Mouse (Mus musculus) neural tube, embryonic 12.5 days (tissue): ENCODE measurements around the gene Trp53tg5. TPM values are rescaled to one million over a fixed set of nuclear protein-coding genes. Genes with fewer than 3 reads are reported as not detected.

Experiments
- ATAC-seq: fragments of 200-750 bp; cut with Nextera tagmentation; 2 replicates; pipeline ENCODE4 v1.8.0; 2017; ENCODE audit warnings: low read depth, mild to moderate bottlenecking, moderate TSS enrichment, moderate library complexity; ENCODE audit not compliant: low FRiP score
- H3K27ac ChIP-seq: fragments of 300-500 bp; sonication (generic); 2 replicates; pipeline ENCODE4 v1.5.1; 2016
- H3K27me3 ChIP-seq: fragments of 300-500 bp; sonication (generic); replicated peaks from 2 replicates; pipeline ENCODE4 v1.6.1; 2016; ENCODE audit warnings: mild to moderate bottlenecking
- H3K36me3 ChIP-seq: fragments of 300-500 bp; sonication (generic); 2 replicates; pipeline ENCODE4 v1.6.1; 2016; ENCODE audit warnings: mild to moderate bottlenecking
- H3K4me1 ChIP-seq: fragments of 300-500 bp; sonication (generic); 2 replicates; pipeline ENCODE4 v1.6.1; 2016
- H3K4me2 ChIP-seq: fragments of 300-500 bp; sonication (generic); replicated peaks from 2 replicates; pipeline ENCODE4 v1.6.1; 2016; ENCODE audit warnings: mild to moderate bottlenecking
- H3K4me3 ChIP-seq: fragments of 300-500 bp; sonication (generic); 2 replicates; pipeline ENCODE4 v1.5.1; 2016
- H3K9ac ChIP-seq: fragments of 300-500 bp; sonication (generic); 2 replicates; pipeline ENCODE4 v1.6.1; 2016; ENCODE audit warnings: mild to moderate bottlenecking
- H3K9me3 ChIP-seq: fragments of 300-500 bp; sonication (generic); 2 replicates; pipeline ENCODE4 v1.6.1; 2016; ENCODE audit warnings: mild to moderate bottlenecking
- WGBS: fragments of 180-500 bp; shearing (Covaris S2); methylation state at CpG from one replicate; pipeline ENCODE4 v1.1.7; 2016; 5-methylcytosine and 5-hydroxymethylcytosine counted together
- polyA plus RNA-seq: library from polyadenylated mRNA; unstranded; fragments of >200 nt; fragmentation: Nextera tagmentation; extraction: Ambion mirVana; gene quantifications from 2 replicates; pipeline ENCODE4 v1.2.1, GENCODE M21; 2016

Trp53tg5 gene
- polyA plus RNA-seq, 1 experiment from 2014 or later, result not detected

- H3K4me1 ChIP-seq, result no peaks in the 10 kb centered on the region
- WGBS, result 58% methylated on average over 5 of the region's 5 CpGs
- H3K9me3 ChIP-seq, result no peaks in the 10 kb centered on the region
- H3K36me3 ChIP-seq, result peaks cover 13% of the 10 kb centered on the region
- H3K27ac ChIP-seq, result no peak overlapping the region
- no peak overlapping the region for H3K9ac ChIP-seq
- H3K4me3 ChIP-seq, result no peak overlapping the region
- no peak for ATAC-seq
- no peaks in the 10 kb centered on the region for H3K27me3 ChIP-seq
- no peak overlapping the region for H3K4me2 ChIP-seq
Measured at GRCm38 (mm10) chr2:164510621-164511190, 37.2 kb upstream of the Trp53tg5 start.

- H3K9me3 ChIP-seq, result peaks cover 8% of the 10 kb centered on the region; the same call in 1 of the 2 replicates
- H3K4me3 ChIP-seq, result no peak overlapping the region
- WGBS, result 86% methylated on average over 19 of the region's 19 CpGs
- H3K27ac ChIP-seq, result no peak overlapping the region
- H3K36me3 ChIP-seq, result peaks cover 39% of the 10 kb centered on the region
- no peak overlapping the region for H3K9ac ChIP-seq
- H3K27me3 ChIP-seq, result no peaks in the 10 kb centered on the region
- no peaks in the 10 kb centered on the region for H3K4me1 ChIP-seq
- H3K4me2 ChIP-seq, result no peak overlapping the region
- no peak for ATAC-seq
Measured at GRCm38 (mm10) chr2:164507811-164508210, 34.3 kb upstream of the Trp53tg5 start.

GRCm38 (mm10) chr2:164505619-164506347 is 32.3 kb upstream of the Trp53tg5 start:
- Histone ChIP-seq H3K4me3 (no peak overlapping the region), H3K27me3 (no peaks in the 10 kb centered on the region), H3K36me3 (peaks cover 57% of the 10 kb centered on the region), H3K27ac (no peak overlapping the region), H3K4me2 (no peak overlapping the region), H3K9ac (no peak overlapping the region), H3K4me1 (no peaks in the 10 kb centered on the region), H3K9me3 (peaks cover 8% of the 10 kb centered on the region; the same call in 1 of the 2 replicates)
- no peak for ATAC-seq
- WGBS, result 97% methylated on average over 4 of the region's 4 CpGs

- H3K4me3 ChIP-seq, result no peak overlapping the region
- peaks cover 66% of the 10 kb centered on the region for H3K36me3 ChIP-seq
Measured at GRCm38 (mm10) chr2:164504919-164505318, 31.4 kb upstream of the Trp53tg5 start.

GRCm38 (mm10) chr2:164500511-164500910 is 27.0 kb upstream of the Trp53tg5 start:
- H3K36me3 ChIP-seq, result peaks cover 57% of the 10 kb centered on the region
- ATAC-seq, result no peak
- 75% methylated on average over 7 of the region's 7 CpGs for WGBS

More at GRCm38 (mm10) chr2:164504919-164505318, 31.4 kb upstream of the Trp53tg5 start:
- H3K4me2 ChIP-seq, result no peak overlapping the region
- H3K9me3 ChIP-seq, result peaks cover 8% of the 10 kb centered on the region; the same call in 1 of the 2 replicates
- WGBS, result 94% methylated on average over 3 of the region's 3 CpGs
- no peaks in the 10 kb centered on the region for H3K4me1 ChIP-seq
- H3K27me3 ChIP-seq, result no peaks in the 10 kb centered on the region
- no peak overlapping the region for H3K9ac ChIP-seq
- ATAC-seq, result no peak
- H3K27ac ChIP-seq, result no peak overlapping the region

GRCm38 (mm10) chr2:164499317-164499716 is 25.8 kb upstream of the Trp53tg5 start:
- Histone ChIP-seq H3K9ac (no peak overlapping the region), H3K27ac (no peak overlapping the region), H3K4me1 (peaks cover 7% of the 10 kb centered on the region; the same call in 1 of the 2 replicates), H3K27me3 (no peaks in the 10 kb centered on the region), H3K4me2 (no peak overlapping the region), H3K9me3 (peaks cover 1% of the 10 kb centered on the region; the same call in 1 of the 2 replicates), H3K4me3 (no peak overlapping the region), H3K36me3 (peaks cover 46% of the 10 kb centered on the region)
- no peak for ATAC-seq
- WGBS, result 79% methylated on average over 5 of the region's 5 CpGs

More at GRCm38 (mm10) chr2:164500511-164500910, 27.0 kb upstream of the Trp53tg5 start:
- H3K9ac ChIP-seq, result no peak overlapping the region
- no peak overlapping the region for H3K27ac ChIP-seq
- no peak overlapping the region for H3K4me2 ChIP-seq
- peaks cover 8% of the 10 kb centered on the region; the same call in 1 of the 2 replicates for H3K9me3 ChIP-seq
- H3K4me1 ChIP-seq, result peaks cover 7% of the 10 kb centered on the region; the same call in 1 of the 2 replicates
- no peak overlapping the region for H3K4me3 ChIP-seq
- H3K27me3 ChIP-seq, result no peaks in the 10 kb centered on the region

- Histone ChIP-seq H3K27me3 (no peaks in the 10 kb centered on the region), H3K4me3 (peak overlapping the region; percentile 85), H3K4me2 (peak overlapping the region; percentile 98), H3K4me1 (peaks cover 7% of the 10 kb centered on the region; the same call in 1 of the 2 replicates), H3K9ac (peak overlapping the region; percentile 69), H3K36me3 (peaks cover 30% of the 10 kb centered on the region), H3K9me3 (no peaks in the 10 kb centered on the region), H3K27ac (no peak overlapping the region)
- WGBS, result 7% methylated on average over 21 of the region's 21 CpGs
- ATAC-seq, result peak; percentile 23; the same call in 1 of the 2 replicates
Measured at GRCm38 (mm10) chr2:164497691-164498268, 24.3 kb upstream of the Trp53tg5 start.

- Histone ChIP-seq H3K4me1 (peaks cover 7% of the 10 kb centered on the region; the same call in 1 of the 2 replicates), H3K27me3 (no peaks in the 10 kb centered on the region), H3K27ac (no peak within 1 kb of the TSS), H3K4me2 (peak within 1 kb of the TSS; percentile 98), H3K9me3 (no peaks in the 10 kb centered on the region), H3K36me3 (peaks cover 24% of the 10 kb centered on the region), H3K4me3 (peak within 1 kb of the TSS; percentile 85), H3K9ac (peak within 1 kb of the TSS; percentile 69)
- peak; percentile 96 for ATAC-seq
- WGBS, result 4% methylated on average over 43 of the region's 43 CpGs
Measured at GRCm38 (mm10) chr2:164496847-164497690, 23.5 kb upstream of the Trp53tg5 start, which contains the start of gene Pigt. TSS of gene Pigt (plus strand) at chr2:164497520.

- no peak overlapping the region for H3K9ac ChIP-seq
- H3K4me2 ChIP-seq, result peak overlapping the region; percentile 98
- no peak overlapping the region for H3K27ac ChIP-seq
- no peaks in the 10 kb centered on the region for H3K9me3 ChIP-seq
- peaks cover 18% of the 10 kb centered on the region for H3K36me3 ChIP-seq
- H3K27me3 ChIP-seq, result no peaks in the 10 kb centered on the region
- no peak for ATAC-seq
- 61% methylated on average over 1 of the region's 1 CpGs for WGBS
- peaks cover 7% of the 10 kb centered on the region; the same call in 1 of the 2 replicates for H3K4me1 ChIP-seq
- H3K4me3 ChIP-seq, result no peak overlapping the region
Measured at GRCm38 (mm10) chr2:164496331-164496730, 22.8 kb upstream of the Trp53tg5 start.

GRCm38 (mm10) chr2:164494126-164494525 is 20.6 kb upstream of the Trp53tg5 start:
- 53% methylated on average over 2 of the region's 2 CpGs for WGBS
- Histone ChIP-seq H3K4me3 (no peak overlapping the region), H3K36me3 (peaks cover 7% of the 10 kb centered on the region), H3K27me3 (no peaks in the 10 kb centered on the region), H3K4me1 (peaks cover 7% of the 10 kb centered on the region; the same call in 1 of the 2 replicates), H3K27ac (no peak overlapping the region), H3K9me3 (no peaks in the 10 kb centered on the region), H3K4me2 (no peak overlapping the region), H3K9ac (no peak overlapping the region)
- no peak for ATAC-seq

- Histone ChIP-seq H3K4me3 (no peak overlapping the region), H3K4me2 (no peak overlapping the region), H3K27ac (no peak overlapping the region), H3K36me3 (peaks cover 7% of the 10 kb centered on the region), H3K9me3 (no peaks in the 10 kb centered on the region), H3K27me3 (peaks cover 36% of the 10 kb centered on the region), H3K4me1 (peaks cover 15% of the 10 kb centered on the region), H3K9ac (no peak overlapping the region)
- 60% methylated on average over 9 of the region's 9 CpGs for WGBS
- ATAC-seq, result no peak
Measured at GRCm38 (mm10) chr2:164487812-164488211, 14.3 kb upstream of the Trp53tg5 start.
